Mouse (Mus musculus) right cerebral cortex, adult 18-20 months (tissue): ENCODE measurements at regions not wholly inside any gene's neighbourhood (a gene's known extent, or its start where the extent isn't known, plus 50 kb on each side); places are given as distances from the start of the nearest gene placed in this dataset.

ENCODE experiments used
- DNase-seq: peaks from one replicate; pipeline ENCODE4 v3.0.0; 2022; ENCODE audit warnings: mixed read lengths

- DNase-seq, result no peak
Observed at GRCm38 (mm10) chr1:16007809-16008208, 85.3 kb downstream of the 4930444P10Rik start.

GRCm38 (mm10) chr1:16006888-16007287 lies 86.2 kb downstream of the 4930444P10Rik start:
- DNase-seq, result no peak

- DNase-seq, result no peak
Observed at GRCm38 (mm10) chr1:15997135-15997534, 96.0 kb downstream of the 4930444P10Rik start.

GRCm38 (mm10) chr1:15996341-15996740 lies 96.8 kb downstream of the 4930444P10Rik start:
- no peak for DNase-seq

- peak; percentile 20 for DNase-seq
Observed at GRCm38 (mm10) chr1:15993561-15994410, 99.3 kb downstream of the 4930444P10Rik start.

GRCm38 (mm10) chr1:15990982-15991381 lies 102.1 kb downstream of the 4930444P10Rik start:
- no peak for DNase-seq

- no peak for DNase-seq
Observed at GRCm38 (mm10) chr1:15985579-15985978, 107.5 kb downstream of the 4930444P10Rik start.

- DNase-seq, result no peak
Observed at GRCm38 (mm10) chr1:15979333-15979732, 113.8 kb downstream of the 4930444P10Rik start.

GRCm38 (mm10) chr1:15959578-15959977 lies 133.5 kb downstream of the 4930444P10Rik start:
- no peak for DNase-seq

GRCm38 (mm10) chr1:15958661-15959060 lies 134.5 kb downstream of the 4930444P10Rik start:
- DNase-seq, result no peak

- peak; percentile 58 for DNase-seq
Observed at GRCm38 (mm10) chr1:15943662-15944061, 149.5 kb downstream of the 4930444P10Rik start.

GRCm38 (mm10) chr1:15943041-15943440 lies 150.1 kb downstream of the 4930444P10Rik start:
- no peak for DNase-seq
